Mouse (Mus musculus) E14TG2a.4 (cell line): ENCODE measurements at regions not wholly inside any gene's neighbourhood (a gene's known extent, or its start where the extent isn't known, plus 50 kb on each side); places are given as distances from the start of the nearest gene placed in this dataset.

Source experiments
- CTCF ChIP-seq: conservative IDR thresholded peaks from 2 replicates; pipeline ENCODE4 v1.5.1; 2014; ENCODE audit warnings: low read length
- NANOG ChIP-seq: IDR thresholded peaks from 2 replicates; pipeline ENCODE4 v1.6.1; 2014; ENCODE audit warnings: borderline replicate concordance, low read length, mixed read lengths
- POU5F1 ChIP-seq: IDR thresholded peaks from 2 replicates; pipeline ENCODE4 v1.6.1; 2014; ENCODE audit warnings: low read length, borderline replicate concordance

DNA sequence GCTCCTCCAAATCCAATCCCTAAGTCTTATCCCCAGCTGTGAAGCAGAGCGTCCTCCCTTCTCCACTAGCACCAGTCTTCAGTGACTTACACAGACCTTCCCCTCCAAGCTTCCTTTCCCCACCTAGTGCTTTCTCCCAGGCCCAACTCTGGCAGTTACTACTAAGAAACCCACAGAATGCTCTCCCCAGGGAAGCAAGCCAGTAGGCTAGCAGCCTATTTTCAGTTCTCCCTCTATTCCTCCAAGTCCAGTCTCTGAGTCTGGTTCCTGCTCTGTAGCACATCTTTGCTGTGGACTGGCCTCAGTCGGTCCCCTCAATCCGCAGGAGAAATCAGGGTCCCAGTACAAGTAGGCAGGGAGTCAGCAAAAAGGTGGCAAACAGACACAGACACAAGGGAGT is 1486.7 kb downstream of the Zfp704 start:
- TF ChIP-seq CTCF (no peak), NANOG (no peak), POU5F1 (no peak)
